Mouse (Mus musculus) left cerebral cortex, adult 18-20 months (tissue): ENCODE measurements around the gene St6galnac3. TPM values are rescaled to one million over a fixed set of nuclear protein-coding genes. Genes with fewer than 3 reads are reported as not detected.

Experiments used
- DNase-seq, 2 experiments: peaks; one replicate each; pipeline ENCODE4 v3.0.0; 2021 to 2022; ENCODE audit warnings: low spot score in 2 of 2, mixed read lengths in 1 of 2
- total RNA-seq, 2 experiments: library from RNA; stranded (reverse); gene quantifications; 2 replicates each; pipeline ENCODE4 v1.2.3; 2021

The St6galnac3 gene
- total RNA-seq, 2 experiments from 2014 or later, result 15.5 to 18.5 TPM

- no peak for DNase-seq
These were observed 195.8 kb downstream of the St6galnac3 start for GRCm38 (mm10) chr3:153529174-153529573.

DNA sequence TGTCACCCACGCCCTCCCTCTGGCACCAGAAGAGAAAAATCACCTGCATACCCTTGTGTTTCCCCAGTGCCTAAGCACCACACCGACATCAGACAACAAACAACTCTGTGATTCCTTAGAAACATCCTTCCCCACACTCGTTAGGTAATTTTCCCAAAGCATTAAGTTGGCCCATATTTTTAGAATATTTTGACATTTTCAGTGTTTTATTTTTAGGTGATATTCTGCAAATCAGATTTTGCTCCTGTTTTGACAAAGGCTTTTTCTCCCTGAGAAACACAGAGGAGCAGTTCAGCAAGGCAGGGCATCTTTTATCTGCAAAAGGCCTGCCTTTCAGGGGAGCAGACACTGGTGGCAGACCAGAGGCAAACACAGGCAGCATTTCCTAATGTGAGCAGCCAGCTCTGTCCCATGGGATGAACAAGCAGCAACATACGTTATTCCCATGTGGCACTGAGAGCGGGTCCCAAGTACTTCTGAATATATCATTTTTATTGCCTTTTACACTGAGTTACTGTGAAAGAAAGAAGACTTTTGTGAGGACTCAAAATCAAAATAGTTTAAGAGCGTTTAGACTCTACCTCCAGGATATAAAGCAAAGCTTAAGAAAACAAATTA, 199.7 kb downstream of the St6galnac3 start:
- peak in 1 of 2 experiments; percentile 8 for DNase-seq

DNA sequence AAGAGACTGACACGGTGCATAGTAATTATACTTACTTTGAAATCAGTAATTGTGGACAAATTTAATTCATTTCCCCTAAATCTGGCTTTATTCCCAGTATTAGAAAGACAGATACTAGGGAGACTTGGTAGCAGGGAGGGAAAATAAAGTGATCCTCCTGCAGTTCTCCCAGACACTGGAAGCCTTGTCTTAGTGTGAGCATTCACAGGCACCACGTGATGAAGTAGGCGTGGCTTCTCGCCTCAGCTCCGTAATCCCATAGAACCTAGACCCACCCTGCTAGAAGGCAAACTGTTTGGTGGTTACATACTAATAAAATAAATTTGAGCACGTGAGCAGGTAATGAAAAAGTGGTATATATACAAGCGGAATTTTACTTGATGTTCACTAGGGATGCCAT, 208.1 kb downstream of the St6galnac3 start:
- DNase-seq, result no peak

DNA sequence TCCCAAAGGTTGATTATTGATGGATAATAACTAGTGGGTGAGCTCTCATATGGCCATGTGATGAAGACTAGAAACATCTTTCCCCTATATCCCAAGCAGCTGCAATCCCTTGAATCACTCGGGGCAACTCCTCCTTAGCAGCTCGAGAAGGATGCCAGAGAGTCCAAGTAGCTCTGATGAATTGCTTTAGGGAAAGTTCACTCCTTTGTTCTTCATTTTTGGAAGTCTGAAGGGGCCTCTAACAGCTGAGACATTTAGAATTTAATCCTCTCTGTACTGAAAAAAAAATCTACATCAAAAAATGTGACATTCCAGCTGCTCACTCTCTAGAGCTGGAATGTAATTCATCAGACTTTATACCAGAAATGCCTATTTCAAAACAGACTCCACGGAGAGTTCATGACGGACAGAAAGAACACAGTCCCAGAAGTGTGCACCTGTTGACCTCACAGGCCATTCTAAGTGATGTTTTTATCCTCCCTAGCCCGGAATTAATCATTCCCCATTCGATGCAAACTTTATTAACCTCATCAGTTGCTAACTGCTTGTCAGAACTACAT, 211.4 kb downstream of the St6galnac3 start:
- no peak for DNase-seq

DNA sequence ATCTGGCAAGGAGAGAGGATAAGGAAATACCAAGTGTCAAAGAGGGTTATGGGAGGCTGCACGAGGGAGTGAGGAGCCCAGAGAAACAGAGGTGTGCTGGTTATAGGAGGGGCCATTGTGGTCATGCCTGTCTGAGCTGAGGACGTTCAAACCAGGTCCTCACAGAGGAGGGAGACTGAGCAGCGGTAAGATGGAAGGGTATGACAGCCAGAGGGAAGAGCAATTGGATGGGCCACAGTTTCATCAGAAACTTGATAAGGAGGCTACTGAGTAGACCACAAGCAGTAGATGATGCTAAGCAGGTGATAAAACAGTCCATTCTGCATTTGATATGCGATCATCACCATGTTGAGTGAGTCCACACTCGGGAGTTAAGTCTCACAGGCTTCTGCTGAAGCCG, 212.4 kb downstream of the St6galnac3 start:
- DNase-seq, result no peak

DNA sequence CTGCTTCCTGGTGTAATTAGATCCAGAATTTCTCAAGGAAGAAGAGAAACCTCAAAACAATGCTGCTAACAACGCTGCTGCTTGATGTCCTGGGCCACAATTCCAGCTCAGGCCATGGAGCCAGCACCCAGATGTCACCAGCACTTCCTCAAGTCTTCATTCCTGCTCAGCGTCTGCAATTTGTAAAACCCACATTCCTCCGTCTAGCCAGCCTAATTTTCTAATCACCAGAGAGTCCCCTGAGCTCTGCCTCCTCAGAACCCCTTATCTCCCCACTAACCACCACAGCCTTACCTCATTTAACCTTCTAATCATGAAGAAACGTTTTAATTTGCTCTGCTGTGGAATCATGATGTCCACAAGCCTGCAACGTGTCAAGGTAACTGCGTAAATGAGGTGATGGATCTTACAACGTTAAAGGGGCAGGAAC, 213.8 kb downstream of the St6galnac3 start:
- DNase-seq, result no peak

- no peak for DNase-seq
These were observed 214.8 kb downstream of the St6galnac3 start for GRCm38 (mm10) chr3:153510048-153510630.

DNA sequence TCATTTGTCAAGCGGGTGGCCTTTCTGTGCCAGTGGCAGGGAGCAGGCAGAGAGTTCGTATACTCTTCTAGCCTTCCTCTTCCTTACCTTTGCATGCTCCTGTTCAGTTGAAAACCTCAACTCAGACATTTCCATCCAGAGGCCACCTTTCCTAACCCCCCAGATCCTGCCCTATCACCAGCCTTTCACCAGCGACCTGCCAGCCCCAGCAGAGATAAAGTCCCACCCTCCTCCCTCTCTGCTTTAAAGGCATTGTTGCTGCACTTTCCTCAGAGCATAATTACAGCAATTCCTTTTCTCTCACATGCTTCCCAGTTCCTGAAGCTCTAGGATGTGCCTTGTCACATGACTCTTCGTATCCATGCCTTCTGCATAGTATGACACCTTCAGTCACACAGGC, 215.3 kb downstream of the St6galnac3 start:
- DNase-seq, result no peak

- DNase-seq, result no peak
These were observed 215.9 kb downstream of the St6galnac3 start for GRCm38 (mm10) chr3:153509029-153509428.

DNA sequence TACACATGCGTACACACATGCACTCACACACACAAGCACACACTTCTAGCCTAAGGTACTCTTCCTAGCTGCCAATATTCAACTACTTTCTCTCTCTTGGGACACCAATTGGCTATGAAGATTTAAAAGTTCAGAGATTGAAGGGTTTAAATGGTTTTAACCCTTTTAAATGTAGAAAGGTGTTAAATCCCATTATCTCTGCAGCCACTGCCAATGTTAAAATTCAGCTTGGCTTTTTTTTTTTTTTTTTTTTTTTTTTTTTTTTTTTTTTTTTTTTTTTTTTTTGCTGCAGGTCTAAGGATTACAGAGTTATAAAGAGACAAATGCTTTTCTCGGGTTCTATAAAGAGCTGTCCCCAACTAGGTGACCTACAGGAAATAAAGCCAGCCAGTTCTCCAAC, 216.4 kb downstream of the St6galnac3 start:
- no peak for DNase-seq

DNA sequence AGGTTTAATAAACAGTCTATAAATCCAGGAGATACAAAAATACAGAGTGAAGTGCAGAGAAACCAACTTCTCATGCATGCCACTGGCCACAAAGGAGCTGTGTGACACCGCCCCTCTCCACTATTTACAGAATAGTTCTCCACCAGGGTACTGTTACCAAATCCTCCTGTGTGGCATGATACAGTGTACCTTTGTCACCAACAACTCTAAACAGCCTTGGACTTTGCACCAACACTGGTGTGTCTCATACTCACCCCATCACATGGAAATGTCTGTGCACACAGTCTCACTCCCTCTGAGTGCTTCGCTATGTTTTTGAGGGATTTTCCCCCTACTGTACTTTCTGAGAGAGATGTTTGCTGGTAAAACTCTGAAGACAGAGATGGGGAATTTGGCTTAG, 217.4 kb downstream of the St6galnac3 start:
- no peak for DNase-seq

GRCm38 (mm10) chr3:153502488-153502887, 222.5 kb downstream of the St6galnac3 start:
- no peak for DNase-seq

DNA sequence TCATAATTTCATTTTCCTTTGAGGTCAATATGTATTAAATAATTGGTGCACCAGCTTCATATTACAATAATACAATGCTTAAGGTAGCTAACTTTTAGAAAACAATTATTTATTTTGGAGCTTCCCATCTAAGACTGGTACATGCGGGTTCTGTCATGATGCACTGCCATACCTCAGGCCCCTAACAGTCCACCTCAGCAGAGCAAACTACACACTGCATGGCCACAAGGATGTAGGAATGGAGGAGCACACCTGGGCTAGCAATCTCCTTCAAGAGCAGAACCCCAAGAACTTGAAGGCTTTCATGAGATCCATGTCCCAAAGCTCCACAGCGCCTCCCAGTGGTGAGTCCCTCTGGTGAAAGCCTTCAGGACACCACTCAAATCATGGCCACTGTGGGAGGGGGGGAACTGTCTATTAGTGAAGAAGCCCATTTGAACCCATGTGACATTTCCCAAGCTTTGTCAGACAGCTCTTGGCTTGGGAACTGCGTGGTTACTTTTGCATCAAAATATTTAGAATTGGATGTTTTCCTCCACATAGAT, 223.6 kb downstream of the St6galnac3 start:
- peak; percentile 83 to 95 for DNase-seq

DNA sequence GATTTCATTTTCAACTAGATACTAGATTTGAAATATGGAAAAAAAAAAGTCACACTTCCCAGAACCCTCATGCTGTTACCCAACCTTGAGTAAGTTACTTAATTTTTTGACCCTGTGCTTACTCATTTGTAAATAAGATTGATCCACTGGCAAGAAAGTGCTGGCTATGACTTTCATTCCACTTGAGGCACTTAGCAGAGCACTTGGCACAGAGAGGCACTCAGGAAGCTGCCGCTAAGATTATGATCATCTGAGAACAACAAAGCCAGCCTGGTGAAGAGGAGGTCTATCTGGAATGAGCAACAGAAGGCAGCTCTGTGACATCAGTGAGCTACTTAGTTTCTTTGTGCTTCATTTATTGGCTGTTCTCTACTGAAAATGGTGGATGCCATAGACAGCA, 232.0 kb downstream of the St6galnac3 start:
- DNase-seq, result no peak

- no peak for DNase-seq
These were observed 235.3 kb downstream of the St6galnac3 start for GRCm38 (mm10) chr3:153489718-153490117.

DNA sequence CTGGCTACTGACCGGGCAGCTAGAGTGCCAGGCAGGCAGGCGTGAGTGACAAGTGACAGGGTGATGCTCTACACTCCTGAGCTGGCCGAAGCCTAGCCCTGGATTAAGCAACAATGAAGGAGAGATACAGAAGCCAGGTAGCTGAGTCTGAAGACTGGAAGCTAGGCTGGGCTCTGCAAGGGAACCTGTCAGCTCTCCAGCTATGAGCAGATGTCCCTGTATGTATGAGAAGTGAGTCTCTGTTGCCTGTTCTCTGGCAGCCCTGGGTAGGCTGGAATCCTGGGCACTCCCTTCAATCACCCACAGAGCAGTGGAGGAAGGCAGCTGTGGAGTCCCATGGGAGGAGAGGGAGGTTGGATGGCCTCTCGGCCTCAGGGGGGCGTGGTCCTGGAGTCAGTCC, 236.0 kb downstream of the St6galnac3 start:
- no peak for DNase-seq

GRCm38 (mm10) chr3:153485176-153485575, 239.8 kb downstream of the St6galnac3 start:
- DNase-seq, result no peak

DNA sequence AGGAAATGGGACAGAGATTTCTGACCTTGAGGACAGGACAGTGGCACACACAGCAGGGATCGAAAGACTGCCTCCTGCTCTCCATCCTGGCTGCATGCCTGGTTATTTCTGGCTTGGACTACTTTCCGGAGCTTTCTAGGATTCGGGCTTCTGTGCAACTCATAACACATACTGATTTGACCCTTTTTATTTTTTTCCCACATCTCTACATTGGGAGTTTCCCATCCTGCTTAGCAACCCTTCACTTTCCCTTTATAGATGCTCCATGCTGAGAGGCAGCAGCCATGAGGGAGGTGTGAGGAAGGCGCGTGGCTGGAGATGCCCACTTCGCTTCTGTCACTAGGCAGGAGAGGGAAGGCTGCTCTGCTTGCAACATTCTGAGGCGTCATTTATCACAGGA, 240.3 kb downstream of the St6galnac3 start:
- DNase-seq, result peak; percentile 74 to 87

DNA sequence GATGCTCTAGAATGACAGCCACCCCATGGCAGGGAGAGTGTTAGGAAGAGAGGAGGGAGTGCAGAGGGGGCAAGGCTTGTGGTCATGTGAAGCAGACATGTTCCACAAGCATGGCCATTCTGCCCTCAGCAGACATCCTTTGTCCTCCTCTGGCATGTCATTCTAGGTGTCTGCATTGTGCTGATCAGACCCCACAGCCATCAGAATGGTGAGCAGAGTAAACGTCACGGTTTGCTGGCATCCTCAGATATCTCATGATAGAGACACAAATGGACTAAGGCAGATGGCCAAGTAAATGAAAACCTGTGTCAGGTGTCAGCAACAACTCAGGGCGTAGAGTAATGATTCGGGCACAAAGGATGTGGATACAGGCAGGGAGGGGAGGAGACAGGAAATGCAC, 241.3 kb downstream of the St6galnac3 start:
- DNase-seq, result no peak

GRCm38 (mm10) chr3:153482098-153482497, 242.9 kb downstream of the St6galnac3 start:
- DNase-seq, result peak; percentile 48 to 60

DNA sequence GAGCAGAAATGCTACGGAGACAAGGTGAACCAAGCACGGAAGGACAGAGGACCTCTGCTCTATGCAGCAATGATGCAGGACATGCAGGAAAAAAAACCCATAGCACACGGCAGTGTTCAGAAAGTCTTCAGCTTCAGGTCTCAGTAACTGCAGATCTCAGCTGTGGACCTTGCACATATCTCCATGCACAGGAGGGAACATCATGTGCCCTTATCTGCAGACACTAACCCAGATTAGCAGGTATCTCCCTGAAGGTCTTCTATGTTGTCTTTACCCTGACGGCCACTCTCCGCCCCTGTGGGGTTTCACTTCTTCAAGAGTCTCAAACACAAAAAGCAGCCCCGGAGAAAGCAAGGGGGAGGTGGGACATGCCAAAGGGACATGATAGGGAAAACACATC, 244.0 kb downstream of the St6galnac3 start:
- DNase-seq, result no peak

DNA sequence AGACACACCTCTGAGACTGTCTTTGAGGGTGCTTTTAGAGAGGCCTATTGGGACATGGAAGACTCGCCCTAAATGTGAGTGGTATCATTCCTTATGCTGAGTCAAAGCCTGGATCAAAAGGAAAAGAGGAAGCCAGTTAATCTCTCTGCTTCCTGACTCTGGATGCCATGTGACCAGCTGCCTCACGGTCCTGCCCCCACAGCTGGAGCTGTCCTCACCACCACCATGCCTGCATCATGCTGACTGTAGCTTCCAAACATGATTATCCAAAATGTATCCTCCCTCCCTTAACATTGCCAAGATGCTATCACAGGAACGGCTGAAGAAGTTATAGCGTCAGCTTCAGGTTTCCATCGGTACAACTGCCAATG, 244.4 kb downstream of the St6galnac3 start:
- no peak for DNase-seq
